Mouse (Mus musculus) hindbrain, embryonic 11.5 days (tissue): ENCODE results near the gene Alx1. TPM values are rescaled to one million over a fixed set of nuclear protein-coding genes. Genes with fewer than 3 reads are reported as not detected.

ENCODE experiments used
- ATAC-seq: fragments of 200-750 bp; cut with Nextera tagmentation; 2 replicates; pipeline ENCODE4 v1.8.0; 2017; ENCODE audit warnings: mild to moderate bottlenecking, moderate TSS enrichment, moderate library complexity; ENCODE audit not compliant: low FRiP score
- DNase-seq: peaks from one replicate; pipeline ENCODE4 v3.0.0-alpha.2; 2015; ENCODE audit warnings: low spot score
- H3K27ac ChIP-seq: fragments of 300-500 bp; sonication (generic); 2 replicates; pipeline ENCODE4 v1.5.1; 2014; ENCODE audit warnings: mild to moderate bottlenecking, low read depth, low read length
- H3K27me3 ChIP-seq: fragments of 300-500 bp; sonication (generic); 2 replicates; pipeline ENCODE4 v1.6.1; 2014; ENCODE audit warnings: mild to moderate bottlenecking, low read length, moderate library complexity, mixed read lengths; ENCODE audit not compliant: control insufficient read depth, insufficient read depth
- H3K36me3 ChIP-seq: fragments of 300-500 bp; sonication (generic); 2 replicates; pipeline ENCODE4 v1.6.1; 2014; ENCODE audit warnings: mild to moderate bottlenecking, low read length, moderate library complexity, mixed read lengths; ENCODE audit not compliant: control insufficient read depth, insufficient read depth
- H3K4me1 ChIP-seq: fragments of 300-500 bp; sonication (generic); replicated peaks from 2 replicates; pipeline ENCODE4 v1.6.1; 2014; ENCODE audit warnings: low read length, mixed read lengths; ENCODE audit not compliant: control insufficient read depth, insufficient read depth
- H3K4me2 ChIP-seq: fragments of 300-500 bp; sonication (generic); replicated peaks from 2 replicates; pipeline ENCODE4 v1.6.1; 2014; ENCODE audit warnings: mild to moderate bottlenecking, low read depth, low read length
- H3K4me3 ChIP-seq: fragments of 300-500 bp; sonication (generic); 2 replicates; pipeline ENCODE4 v1.5.1; 2014; ENCODE audit warnings: low read depth, low read length
- H3K9ac ChIP-seq: fragments of 300-500 bp; sonication (generic); 2 replicates; pipeline ENCODE4 v1.6.1; 2014; ENCODE audit warnings: low read depth, low read length
- H3K9me3 ChIP-seq: fragments of 300-500 bp; sonication (generic); 2 replicates; pipeline ENCODE4 v1.6.1; 2016; ENCODE audit warnings: low read length; ENCODE audit not compliant: control insufficient read depth
- WGBS: fragments of 180-500 bp; shearing (Covaris S2); extraction: QIAGEN DNeasy Blood & Tissue Kit; methylation state at CpG from one replicate; pipeline ENCODE4 v1.1.7; 2014; 5-methylcytosine and 5-hydroxymethylcytosine counted together
- polyA plus RNA-seq: library from polyadenylated mRNA; unstranded; fragments of >200 nt; fragmentation: Nextera tagmentation; extraction: Ambion mirVana; gene quantifications from 2 replicates; pipeline ENCODE4 v1.2.1, GENCODE M21; 2014

Alx1 gene
- polyA plus RNA-seq, 1 experiment from 2014 or later = 2.1 TPM

- ATAC-seq (no peak; the same call in 1 of the 2 replicates), DNase-seq (no peak)
- H3K36me3 ChIP-seq = no peaks in the 10 kb centered on the region
- H3K4me1 ChIP-seq = peaks cover 3% of the 10 kb centered on the region
- peak overlapping the region; percentile 31 for H3K4me3 ChIP-seq
- no peaks in the 10 kb centered on the region for H3K9me3 ChIP-seq
- no peak overlapping the region for H3K27ac ChIP-seq
- no peak overlapping the region for H3K9ac ChIP-seq
- H3K27me3 ChIP-seq = peaks cover 59% of the 10 kb centered on the region
- WGBS = 1% methylated on average over 15 of the region's 15 CpGs
- peak overlapping the region; percentile 52 for H3K4me2 ChIP-seq
Observed at GRCm38 (mm10) chr10:103027931-103028252, 2.1 kb downstream of the Alx1 start.

- no peak overlapping the region for H3K9ac ChIP-seq
- H3K9me3 ChIP-seq = no peaks in the 10 kb centered on the region
- DNase-seq = peak; percentile 67
- peaks cover 55% of the 10 kb centered on the region for H3K27me3 ChIP-seq
- no peaks in the 10 kb centered on the region for H3K36me3 ChIP-seq
- no peak for ATAC-seq
- H3K27ac ChIP-seq = no peak overlapping the region
- 1% methylated on average over 20 of the region's 20 CpGs for WGBS
- peaks cover 3% of the 10 kb centered on the region for H3K4me1 ChIP-seq
- H3K4me3 ChIP-seq = no peak overlapping the region; the same call in 1 of the 2 replicates
- no peak overlapping the region; the same call in 1 of the 2 replicates for H3K4me2 ChIP-seq
Observed at GRCm38 (mm10) chr10:103027226-103027930, 2.6 kb downstream of the Alx1 start.

GRCm38 (mm10) chr10:103026636-103027225 is 3.3 kb downstream of the Alx1 start:
- H3K4me2 ChIP-seq = peak overlapping the region; percentile 23
- H3K4me1 ChIP-seq = peaks cover 3% of the 10 kb centered on the region
- no peaks in the 10 kb centered on the region for H3K36me3 ChIP-seq
- peaks cover 49% of the 10 kb centered on the region for H3K27me3 ChIP-seq
- no peaks in the 10 kb centered on the region for H3K9me3 ChIP-seq
- no peak for ATAC-seq
- H3K27ac ChIP-seq = no peak overlapping the region
- H3K9ac ChIP-seq = no peak overlapping the region
- WGBS = 0% methylated on average over 17 of the region's 17 CpGs
- peak; percentile 61 for DNase-seq
- peak overlapping the region; percentile 17; the same call in 1 of the 2 replicates for H3K4me3 ChIP-seq

- no peak overlapping the region for H3K4me2 ChIP-seq
Observed at GRCm38 (mm10) chr10:103002556-103002955, 27.5 kb downstream of the Alx1 start.

GRCm38 (mm10) chr10:103000902-103001301 is 29.1 kb downstream of the Alx1 start:
- Histone ChIP-seq H3K27ac (no peak overlapping the region), H3K4me3 (no peak overlapping the region), H3K9ac (no peak overlapping the region), H3K27me3 (no peaks in the 10 kb centered on the region), H3K36me3 (no peaks in the 10 kb centered on the region), H3K9me3 (no peaks in the 10 kb centered on the region), H3K4me1 (no peaks in the 10 kb centered on the region), H3K4me2 (no peak overlapping the region)
- ATAC-seq (no peak), DNase-seq (no peak)
- WGBS = 59% methylated on average over 8 of the region's 8 CpGs

More at GRCm38 (mm10) chr10:103002556-103002955, 27.5 kb downstream of the Alx1 start:
- DNase-seq = no peak
- no peaks in the 10 kb centered on the region for H3K4me1 ChIP-seq
- no peaks in the 10 kb centered on the region for H3K9me3 ChIP-seq
- 83% methylated on average over 2 of the region's 2 CpGs for WGBS
- no peak overlapping the region for H3K27ac ChIP-seq
- no peak overlapping the region for H3K4me3 ChIP-seq
- H3K27me3 ChIP-seq = no peaks in the 10 kb centered on the region
- no peak overlapping the region for H3K9ac ChIP-seq
- ATAC-seq = no peak
- H3K36me3 ChIP-seq = no peaks in the 10 kb centered on the region

GRCm38 (mm10) chr10:102999584-102999983 is 30.4 kb downstream of the Alx1 start:
- ATAC-seq (no peak), DNase-seq (no peak)
- no peaks in the 10 kb centered on the region for H3K27me3 ChIP-seq
- H3K9ac ChIP-seq = no peak overlapping the region
- no peaks in the 10 kb centered on the region for H3K4me1 ChIP-seq
- H3K36me3 ChIP-seq = no peaks in the 10 kb centered on the region
- H3K27ac ChIP-seq = no peak overlapping the region
- no peak overlapping the region for H3K4me3 ChIP-seq
- no peaks in the 10 kb centered on the region for H3K9me3 ChIP-seq
- no peak overlapping the region for H3K4me2 ChIP-seq

GRCm38 (mm10) chr10:102975106-102975505 is 54.9 kb downstream of the Alx1 start:
- Histone ChIP-seq H3K36me3 (no peaks in the 10 kb centered on the region), H3K9me3 (no peaks in the 10 kb centered on the region), H3K4me2 (no peak overlapping the region), H3K4me3 (no peak overlapping the region), H3K9ac (no peak overlapping the region), H3K27me3 (no peaks in the 10 kb centered on the region), H3K27ac (no peak overlapping the region), H3K4me1 (no peaks in the 10 kb centered on the region)
- WGBS = 91% methylated on average over 5 of the region's 5 CpGs
- DNase-seq = no peak
- no peak for ATAC-seq

GRCm38 (mm10) chr10:102959602-102960001 is 70.4 kb downstream of the Alx1 start:
- 93% methylated on average over 2 of the region's 2 CpGs for WGBS
- no peaks in the 10 kb centered on the region for H3K4me1 ChIP-seq

More at GRCm38 (mm10) chr10:102959602-102960001, 70.4 kb downstream of the Alx1 start:
- Histone ChIP-seq H3K9me3 (no peaks in the 10 kb centered on the region), H3K9ac (no peak overlapping the region), H3K27ac (no peak overlapping the region), H3K27me3 (no peaks in the 10 kb centered on the region), H3K4me2 (no peak overlapping the region), H3K4me3 (no peak overlapping the region), H3K36me3 (no peaks in the 10 kb centered on the region)
- DNase-seq (no peak), ATAC-seq (no peak; the same call in 1 of the 2 replicates)
